Mouse (Mus musculus) thymus, adult 2 months (tissue): ENCODE data around the gene Kiz.

Source experiments
- CTCF ChIP-seq: fragments of 200-500 bp; IDR thresholded peaks from 2 replicates; pipeline ENCODE4 v1.5.1; 2012; ENCODE audit warnings: mild to moderate bottlenecking, control low read depth, low read length, moderate library complexity, borderline replicate concordance; ENCODE audit not compliant: control insufficient read depth, poor library complexity, insufficient read depth; ENCODE audit errors: extremely low read depth
- POLR2A ChIP-seq: fragments of 200-500 bp; IDR thresholded peaks from 2 replicates; pipeline ENCODE4 v1.6.1; 2012; ENCODE audit warnings: mild to moderate bottlenecking, low read length, control low read depth, moderate library complexity; ENCODE audit not compliant: control insufficient read depth, poor library complexity, insufficient read depth; ENCODE audit errors: extremely low read depth

DNA sequence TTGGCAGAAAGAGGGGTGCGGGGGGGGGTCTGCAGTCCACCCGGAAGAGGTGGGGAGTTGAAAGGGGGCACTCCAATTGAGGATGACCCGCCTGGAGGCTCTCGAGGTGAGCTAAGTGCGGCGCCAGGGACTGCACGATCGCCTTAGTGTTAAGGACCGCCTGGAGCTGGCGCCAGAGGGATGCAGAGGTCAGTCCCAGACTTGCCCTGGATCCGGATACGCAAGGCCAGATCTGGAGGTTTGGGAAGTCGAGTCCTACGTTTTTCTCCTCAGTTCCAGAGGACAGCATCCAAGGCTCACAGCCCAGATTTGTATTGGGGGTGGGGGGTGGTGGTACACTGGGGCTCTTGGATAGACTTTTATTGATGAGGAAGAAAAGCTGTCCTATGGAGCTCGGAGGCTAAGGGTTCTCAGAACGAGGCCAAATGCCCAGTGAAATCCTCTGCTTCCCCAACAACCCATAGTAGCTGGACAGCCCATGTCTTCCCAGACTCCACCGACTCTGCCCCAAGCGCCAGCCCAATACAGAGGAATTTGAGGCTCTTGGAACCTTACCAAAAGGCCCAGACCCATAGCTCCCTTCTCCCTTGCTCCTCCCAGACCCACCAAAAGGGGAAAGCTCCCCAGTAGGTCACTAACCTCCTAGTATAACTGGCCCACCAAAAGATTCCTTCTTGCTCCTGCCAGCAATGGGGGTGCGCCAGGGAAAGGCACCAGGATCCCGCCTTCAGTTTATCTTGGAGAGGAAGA, 20.2 kb upstream of the Kiz start:
- TF ChIP-seq POLR2A (no peak), CTCF (no peak)
